Mouse (Mus musculus) lung, postnatal 0 days (tissue): ENCODE results near the gene Tubgcp2. TPM values are rescaled to one million over a fixed set of nuclear protein-coding genes. Genes with fewer than 3 reads are reported as not detected.
A peak's percentile ranks its signal among the peaks of the same experiment; 100 is the strongest.

Experiments
- ATAC-seq: fragments of 200-750 bp; cut with Nextera tagmentation; 2 replicates; pipeline ENCODE4 v1.8.0; 2017; ENCODE audit warnings: moderate library complexity
- DNase-seq: peaks from one replicate; pipeline ENCODE4 v3.0.0-alpha.2; 2016; ENCODE audit warnings: low spot score
- H3K27ac ChIP-seq: fragments of 300-500 bp; sonication (generic); 2 replicates; pipeline ENCODE4 v1.5.1; 2014; ENCODE audit warnings: antibody characterized with exemption, mild to moderate bottlenecking, low read length, mixed read lengths
- H3K27me3 ChIP-seq: fragments of 300-500 bp; sonication (generic); replicated peaks from 2 replicates; pipeline ENCODE4 v1.6.1; 2014; ENCODE audit warnings: low read length, mixed read lengths; ENCODE audit not compliant: insufficient read depth
- H3K36me3 ChIP-seq: fragments of 300-500 bp; sonication (generic); 2 replicates; pipeline ENCODE4 v1.6.1; 2014; ENCODE audit warnings: low read length, mixed read lengths; ENCODE audit not compliant: insufficient read depth
- H3K4me1 ChIP-seq: fragments of 300-500 bp; sonication (generic); 2 replicates; pipeline ENCODE4 v1.6.1; 2014; ENCODE audit warnings: antibody characterized with exemption, low read depth, low read length, mixed read lengths; ENCODE audit not compliant: insufficient read depth
- H3K4me2 ChIP-seq: fragments of 300-500 bp; sonication (generic); replicated peaks from 2 replicates; pipeline ENCODE4 v1.6.1; 2014; ENCODE audit warnings: low read depth, mild to moderate bottlenecking, low read length, moderate library complexity, mixed read lengths
- H3K4me3 ChIP-seq: fragments of 300-500 bp; sonication (generic); 2 replicates; pipeline ENCODE4 v1.5.1; 2014; ENCODE audit warnings: low read depth, low read length
- H3K9ac ChIP-seq: fragments of 300-500 bp; sonication (generic); replicated peaks from 2 replicates; pipeline ENCODE4 v1.6.1; 2014; ENCODE audit warnings: low read depth, mild to moderate bottlenecking
- H3K9me3 ChIP-seq: fragments of 300-500 bp; sonication (generic); 2 replicates; pipeline ENCODE4 v1.6.1; 2016; ENCODE audit warnings: low read length, mixed read lengths
- CTCF ChIP-seq: IDR thresholded peaks from 2 replicates; pipeline ENCODE4 v1.5.1; 2016; ENCODE audit warnings: antibody characterized with exemption, mild to moderate bottlenecking
- EP300 ChIP-seq: IDR thresholded peaks from 2 replicates; pipeline ENCODE4 v1.6.1; 2016; ENCODE audit warnings: antibody characterized with exemption, mild to moderate bottlenecking, control low read depth
- WGBS: fragments of 180-500 bp; shearing (Covaris S2); extraction: QIAGEN DNeasy Blood & Tissue Kit; methylation state at CpG from one replicate; pipeline ENCODE4 v1.1.7; 2014; 5-methylcytosine and 5-hydroxymethylcytosine counted together
- polyA plus RNA-seq: library from polyadenylated mRNA; unstranded; fragments of >200 nt; fragmentation: Nextera tagmentation; extraction: Ambion mirVana; gene quantifications from 2 replicates; pipeline ENCODE4 v1.2.1, GENCODE M21; 2015

The Tubgcp2 gene
- polyA plus RNA-seq, 1 experiment from 2014 or later: 20.8 TPM

- under 1% methylated on average over 34 of the region's 34 CpGs for whole genome bisulfite sequencing
- peak overlapping the region; percentile 72 for H3K4me2 ChIP-seq
- H3K9ac ChIP-seq: no peak overlapping the region
- DNase-seq: peak; percentile 35
- H3K36me3 ChIP-seq: no peaks in the 10 kb centered on the region
- TF ChIP-seq CTCF (peak; percentile 12; the same call in 1 of the 2 replicates), EP300 (no peak)
- peak; percentile 46; the same call in 1 of the 2 replicates for ATAC-seq
- H3K27ac ChIP-seq: no peak overlapping the region
- H3K9me3 ChIP-seq: no peaks in the 10 kb centered on the region
- H3K27me3 ChIP-seq: peaks cover 56% of the 10 kb centered on the region
- H3K4me3 ChIP-seq: peak overlapping the region; percentile 44
- H3K4me1 ChIP-seq: 0 out of 2 replicates have a peak, but pooled peaks cover 2% of the 10 kb centered on the region
These were observed 12.7 kb upstream of the Tubgcp2 start for GRCm38 (mm10) chr7:140049115-140049689.

- Histone ChIP-seq H3K36me3 (no peaks in the 10 kb centered on the region), H3K4me3 (peak within 1 kb of the TSS; percentile 44), H3K9me3 (no peaks in the 10 kb centered on the region), H3K9ac (no peak within 1 kb of the TSS), H3K4me1 (0 out of 2 replicates have a peak, but pooled peaks cover 2% of the 10 kb centered on the region), H3K27ac (no peak within 1 kb of the TSS), H3K27me3 (peaks cover 56% of the 10 kb centered on the region), H3K4me2 (peak within 1 kb of the TSS; percentile 72)
- TF ChIP-seq EP300 (no peak), CTCF (no peak)
- no peak for DNase-seq
- ATAC-seq: peak; percentile 25
- WGBS: 2% methylated on average over 52 of the region's 56 CpGs
These were observed 12.1 kb upstream of the Tubgcp2 start, which contains the start of gene Msx3 for GRCm38 (mm10) chr7:140048361-140049114. Gene Msx3, minus strand, starts transcription at chr7:140049089.

DNA sequence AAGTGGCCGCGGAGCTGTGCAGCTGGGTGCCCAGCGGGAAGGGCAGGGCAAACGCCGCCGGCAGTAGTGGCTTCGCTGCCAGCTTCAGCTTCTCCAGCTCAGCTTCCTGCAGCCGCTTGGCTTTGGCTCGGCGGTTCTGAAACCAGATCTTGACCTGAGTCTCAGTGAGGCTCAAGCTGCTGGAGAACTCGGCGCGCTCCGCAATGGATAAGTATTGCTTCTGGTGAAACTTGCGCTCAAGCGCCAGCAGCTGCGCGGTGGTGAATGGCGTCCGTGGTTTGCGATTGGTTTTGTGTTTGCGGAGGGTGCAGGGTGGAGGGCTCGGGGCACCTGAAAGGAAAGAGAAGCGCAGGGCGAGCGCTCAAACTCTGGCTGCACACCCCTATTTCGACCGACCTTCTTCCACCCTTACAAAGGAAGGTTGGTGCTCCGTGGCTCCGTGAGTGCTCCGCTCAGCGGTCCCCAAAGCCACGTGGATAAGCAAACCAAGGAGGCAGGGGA, 11.4 kb upstream of the Tubgcp2 start:
- no peak for ATAC-seq
- no peak overlapping the region for H3K9ac ChIP-seq
- H3K27ac ChIP-seq: no peak overlapping the region
- H3K4me3 ChIP-seq: peak overlapping the region; percentile 25
- peak overlapping the region; percentile 47 for H3K4me2 ChIP-seq
- TF ChIP-seq CTCF: no peak
- no peaks in the 10 kb centered on the region for H3K36me3 ChIP-seq
- H3K27me3 ChIP-seq: peaks cover 56% of the 10 kb centered on the region
- no peaks in the 10 kb centered on the region for H3K9me3 ChIP-seq
- WGBS: 2% methylated on average over 33 of the region's 33 CpGs
- 0 out of 2 replicates have a peak, but pooled peaks cover 2% of the 10 kb centered on the region for H3K4me1 ChIP-seq
- no peak for DNase-seq

DNA sequence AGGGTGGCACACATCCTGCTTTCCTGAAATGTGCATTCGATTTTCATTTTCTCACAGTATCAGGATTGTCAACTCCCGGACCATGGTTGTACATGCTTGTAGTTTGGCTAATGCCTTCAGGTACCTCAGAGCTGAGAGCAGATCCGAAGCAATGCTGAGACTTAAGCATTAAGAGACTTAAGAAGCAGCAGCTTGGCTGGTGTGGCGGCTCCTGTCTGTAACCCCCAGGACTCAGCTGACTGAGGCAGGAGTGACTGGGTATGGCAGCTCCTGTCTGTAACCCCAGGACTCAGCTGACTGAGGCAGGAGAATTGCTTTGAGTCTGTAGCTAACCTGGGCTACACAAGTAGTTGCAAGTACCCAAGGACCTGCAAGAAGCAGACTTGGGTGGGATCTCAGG, 9.1 kb upstream of the Tubgcp2 start:
- ATAC-seq (no peak), DNase-seq (no peak)
- Histone ChIP-seq H3K9ac (no peak overlapping the region), H3K27me3 (peaks cover 47% of the 10 kb centered on the region), H3K36me3 (no peaks in the 10 kb centered on the region), H3K4me1 (0 out of 2 replicates have a peak, but pooled peaks cover 2% of the 10 kb centered on the region), H3K27ac (no peak overlapping the region), H3K9me3 (no peaks in the 10 kb centered on the region), H3K4me2 (no peak overlapping the region), H3K4me3 (no peak overlapping the region)
- TF ChIP-seq CTCF: no peak
- no peak for TF ChIP-seq EP300
- WGBS: 65% methylated on average over 4 of the region's 4 CpGs

DNA sequence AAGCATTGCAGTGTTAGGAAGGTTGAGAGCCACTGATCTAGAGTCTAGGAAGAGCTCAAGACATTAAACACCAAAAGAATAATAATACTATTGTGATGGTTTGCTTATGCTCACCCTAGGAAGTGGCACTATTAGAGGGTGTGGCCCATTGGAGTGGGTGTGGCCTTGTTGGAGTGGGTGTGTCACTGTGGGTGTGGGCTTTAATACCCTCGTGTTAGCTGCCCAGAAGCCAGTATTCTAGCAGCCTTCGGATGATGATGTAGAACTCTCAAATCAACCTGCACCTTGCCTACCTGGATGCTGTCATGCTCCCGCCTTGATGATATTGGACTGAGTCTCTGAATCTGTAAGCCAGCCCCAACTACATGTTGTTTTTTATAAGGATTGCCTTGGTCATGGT, 6.3 kb upstream of the Tubgcp2 start:
- Histone ChIP-seq H3K27ac (no peak overlapping the region), H3K9me3 (no peaks in the 10 kb centered on the region), H3K4me3 (no peak overlapping the region), H3K9ac (no peak overlapping the region), H3K27me3 (peaks cover 20% of the 10 kb centered on the region), H3K36me3 (no peaks in the 10 kb centered on the region; the same call in 1 of the 2 replicates), H3K4me2 (no peak overlapping the region), H3K4me1 (no peaks in the 10 kb centered on the region)
- TF ChIP-seq CTCF: no peak
- TF ChIP-seq EP300: no peak
- ATAC-seq: no peak
- 51% methylated on average over 3 of the region's 3 CpGs for WGBS
- no peak for DNase-seq

- 46% methylated on average over 3 of the region's 3 CpGs for WGBS
- TF ChIP-seq EP300 (no peak), CTCF (no peak)
These were observed 694 bp upstream of the Tubgcp2 start for GRCm38 (mm10) chr7:140037171-140037555.

More at GRCm38 (mm10) chr7:140037171-140037555, 694 bp upstream of the Tubgcp2 start:
- Histone ChIP-seq H3K4me1 (peaks cover 11% of the 10 kb centered on the region; the same call in 1 of the 2 replicates), H3K4me3 (peak overlapping the region; percentile 57), H3K36me3 (no peaks in the 10 kb centered on the region; the same call in none of the 2 replicates), H3K27me3 (no peaks in the 10 kb centered on the region), H3K9me3 (no peaks in the 10 kb centered on the region), H3K27ac (no peak overlapping the region), H3K4me2 (peak overlapping the region; percentile 83), H3K9ac (0 out of 2 replicates have a peak overlapping the region, but pooled peaks have one; percentile 16)
- DNase-seq: no peak
- ATAC-seq: no peak
